Mouse (Mus musculus) midbrain, embryonic 10.5 days (tissue): ENCODE results near the gene 1700025C18Rik. TPM values are rescaled to one million over a fixed set of nuclear protein-coding genes. Genes with fewer than 3 reads are reported as not detected.

Experiments
- DNase-seq: peaks from one replicate; pipeline ENCODE4 v3.0.0-alpha.2; 2017; ENCODE audit warnings: low spot score
- H3K27ac ChIP-seq: fragments of 300-500 bp; sonication (generic); replicated peaks from 2 replicates; pipeline ENCODE4 v1.5.1; 2016; ENCODE audit warnings: mild to moderate bottlenecking
- H3K27me3 ChIP-seq: fragments of 300-500 bp; sonication (generic); 2 replicates; pipeline ENCODE4 v1.6.1; 2016; ENCODE audit warnings: low read depth, mild to moderate bottlenecking; ENCODE audit not compliant: poor library complexity, severe bottlenecking
- H3K36me3 ChIP-seq: fragments of 300-500 bp; sonication (generic); 2 replicates; pipeline ENCODE4 v1.6.1; 2016; ENCODE audit warnings: mild to moderate bottlenecking, moderate library complexity
- H3K4me1 ChIP-seq: fragments of 300-500 bp; sonication (generic); 2 replicates; pipeline ENCODE4 v1.6.1; 2016
- H3K4me3 ChIP-seq: fragments of 300-500 bp; sonication (generic); 2 replicates; pipeline ENCODE4 v1.5.1; 2016; ENCODE audit warnings: mild to moderate bottlenecking, moderate library complexity
- H3K9me3 ChIP-seq: fragments of 300-500 bp; sonication (generic); replicated peaks from 2 replicates; pipeline ENCODE4 v1.6.1; 2016; ENCODE audit warnings: mild to moderate bottlenecking
- WGBS: fragments of 180-500 bp; shearing (Covaris S2); methylation state at CpG from one replicate; pipeline ENCODE4 v1.1.7; 2016; 5-methylcytosine and 5-hydroxymethylcytosine counted together
- polyA plus RNA-seq: library from polyadenylated mRNA; unstranded; fragments of >200 nt; fragmentation: Nextera tagmentation; extraction: Ambion mirVana; gene quantifications from 2 replicates; pipeline ENCODE4 v1.2.1, GENCODE M21; 2016

Gene 1700025C18Rik
- polyA plus RNA-seq, 1 experiment from 2014 or later = not detected

GRCm38 (mm10) chr2:165074937-165075336, 15.6 kb downstream of the 1700025C18Rik start:
- peak; percentile 84 for DNase-seq
- Histone ChIP-seq H3K27me3 (peaks cover 96% of the 10 kb centered on the region), H3K36me3 (no peaks in the 10 kb centered on the region), H3K9me3 (no peaks in the 10 kb centered on the region), H3K4me1 (peaks cover 50% of the 10 kb centered on the region), H3K27ac (no peak overlapping the region), H3K4me3 (no peak overlapping the region)
- 35% methylated on average over 2 of the region's 2 CpGs for WGBS

DNA sequence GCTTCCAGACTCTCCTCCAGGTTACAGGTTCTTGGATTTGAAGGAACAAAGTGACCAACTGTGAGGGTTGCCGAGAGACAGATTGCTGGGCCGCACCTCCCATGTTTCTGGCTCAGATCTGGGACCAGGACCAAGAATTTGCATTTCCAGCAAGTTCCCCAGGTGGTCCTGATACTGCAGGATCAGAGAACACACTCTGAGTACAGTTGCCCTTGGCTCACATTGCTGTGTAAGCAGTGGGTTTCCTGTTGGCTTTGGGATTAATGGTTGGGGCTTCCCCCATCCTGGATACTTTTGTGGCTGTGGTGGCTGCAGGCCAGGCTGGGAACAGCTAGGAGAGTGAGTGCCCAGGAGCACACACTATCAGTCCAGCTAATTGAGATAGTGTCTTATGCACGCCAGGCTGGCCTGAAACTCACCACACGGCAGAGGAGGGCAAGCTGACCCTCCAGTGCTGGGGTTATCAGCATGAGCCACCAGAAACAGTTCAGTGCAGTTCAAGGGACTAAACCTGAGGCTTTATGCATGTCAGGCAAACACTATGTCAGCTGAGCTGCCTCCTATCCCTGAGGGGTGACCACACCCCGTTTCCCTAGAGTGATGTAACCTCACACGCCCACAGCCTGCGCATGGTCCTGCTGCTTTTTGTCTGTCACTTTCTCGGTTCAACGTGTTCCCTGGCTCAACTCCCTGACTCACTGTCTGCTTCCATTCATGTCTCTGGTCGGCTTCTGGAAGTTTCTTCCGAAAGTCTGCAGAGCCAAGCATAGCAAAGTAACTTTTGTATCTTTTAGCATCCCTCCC, 16.3 kb downstream of the 1700025C18Rik start:
- DNase-seq = no peak
- WGBS = 57% methylated on average over 11 of the region's 11 CpGs

DNA sequence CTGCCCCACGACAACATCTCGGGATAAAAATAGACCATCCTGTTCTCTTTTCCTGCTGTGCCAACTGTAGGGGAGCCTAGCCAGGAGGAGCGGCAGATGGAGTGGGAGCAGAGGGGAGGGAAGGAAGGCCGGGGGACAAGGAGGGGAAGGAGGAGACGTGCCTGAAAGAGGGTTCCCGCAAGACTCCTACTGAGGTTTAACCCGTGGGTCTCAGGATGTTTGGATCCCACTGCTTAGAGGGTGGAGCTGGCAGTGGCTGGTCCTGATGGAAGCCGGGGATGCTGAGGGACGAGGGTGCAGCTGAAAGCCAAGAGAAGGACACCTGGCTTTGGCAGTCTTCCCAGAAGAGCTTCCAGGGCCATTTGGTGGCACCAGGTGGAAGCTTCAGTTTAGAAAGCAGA, 17.2 kb downstream of the 1700025C18Rik start:
- H3K4me1 ChIP-seq = peaks cover 41% of the 10 kb centered on the region
- no peak for DNase-seq
- H3K9me3 ChIP-seq = no peaks in the 10 kb centered on the region
- H3K36me3 ChIP-seq = no peaks in the 10 kb centered on the region
- no peak overlapping the region for H3K4me3 ChIP-seq
- H3K27ac ChIP-seq = no peak overlapping the region
- H3K27me3 ChIP-seq = peaks cover 87% of the 10 kb centered on the region
- 36% methylated on average over 9 of the region's 9 CpGs for WGBS

More for the DNA sequence above, 16.3 kb downstream of the 1700025C18Rik start:
- Histone ChIP-seq H3K4me3 (no peak overlapping the region), H3K9me3 (no peaks in the 10 kb centered on the region), H3K36me3 (no peaks in the 10 kb centered on the region), H3K27ac (no peak overlapping the region), H3K27me3 (peaks cover 96% of the 10 kb centered on the region), H3K4me1 (peaks cover 50% of the 10 kb centered on the region)

- Histone ChIP-seq H3K9me3 (no peaks in the 10 kb centered on the region), H3K4me1 (peaks cover 14% of the 10 kb centered on the region), H3K27ac (no peak overlapping the region; the same call in 1 of the 2 replicates), H3K27me3 (peaks cover 56% of the 10 kb centered on the region), H3K36me3 (no peaks in the 10 kb centered on the region), H3K4me3 (peak overlapping the region; percentile 38)
- peak; percentile 76 for DNase-seq
- WGBS = 18% methylated on average over 23 of the region's 23 CpGs
Measured at GRCm38 (mm10) chr2:165070096-165070816, 20.3 kb downstream of the 1700025C18Rik start.

- H3K4me1 ChIP-seq = peaks cover 17% of the 10 kb centered on the region
- no peak overlapping the region for H3K27ac ChIP-seq
- no peaks in the 10 kb centered on the region for H3K36me3 ChIP-seq
- no peak overlapping the region for H3K4me3 ChIP-seq
- peaks cover 42% of the 10 kb centered on the region for H3K27me3 ChIP-seq
- DNase-seq = no peak
- no peaks in the 10 kb centered on the region for H3K9me3 ChIP-seq
- 77% methylated on average over 2 of the region's 2 CpGs for WGBS
Measured at GRCm38 (mm10) chr2:165068806-165069205, 21.7 kb downstream of the 1700025C18Rik start.

GRCm38 (mm10) chr2:165064489-165064888, 26.1 kb downstream of the 1700025C18Rik start:
- H3K4me1 ChIP-seq = peaks cover 3% of the 10 kb centered on the region
- no peak for DNase-seq
- no peaks in the 10 kb centered on the region for H3K9me3 ChIP-seq
- H3K27ac ChIP-seq = no peak overlapping the region
- peaks cover 2% of the 10 kb centered on the region; the same call in 1 of the 2 replicates for H3K27me3 ChIP-seq
- no peak overlapping the region for H3K4me3 ChIP-seq
- WGBS = 71% methylated on average over 7 of the region's 7 CpGs
- no peaks in the 10 kb centered on the region for H3K36me3 ChIP-seq

GRCm38 (mm10) chr2:165061638-165062433, 28.7 kb downstream of the 1700025C18Rik start:
- WGBS = 87% methylated on average over 16 of the region's 16 CpGs
- H3K36me3 ChIP-seq = no peaks in the 10 kb centered on the region
- no peak for DNase-seq
- H3K4me3 ChIP-seq = no peak overlapping the region
- peaks cover 14% of the 10 kb centered on the region for H3K4me1 ChIP-seq
- H3K27me3 ChIP-seq = peaks cover 12% of the 10 kb centered on the region
- H3K27ac ChIP-seq = no peak overlapping the region
- no peaks in the 10 kb centered on the region for H3K9me3 ChIP-seq

GRCm38 (mm10) chr2:165059961-165060360, 30.6 kb downstream of the 1700025C18Rik start:
- Histone ChIP-seq H3K9me3 (no peaks in the 10 kb centered on the region), H3K36me3 (no peaks in the 10 kb centered on the region), H3K27ac (no peak overlapping the region), H3K4me3 (no peak overlapping the region), H3K27me3 (peaks cover 22% of the 10 kb centered on the region), H3K4me1 (peaks cover 31% of the 10 kb centered on the region)
- 91% methylated on average over 4 of the region's 4 CpGs for WGBS
- DNase-seq = no peak

DNA sequence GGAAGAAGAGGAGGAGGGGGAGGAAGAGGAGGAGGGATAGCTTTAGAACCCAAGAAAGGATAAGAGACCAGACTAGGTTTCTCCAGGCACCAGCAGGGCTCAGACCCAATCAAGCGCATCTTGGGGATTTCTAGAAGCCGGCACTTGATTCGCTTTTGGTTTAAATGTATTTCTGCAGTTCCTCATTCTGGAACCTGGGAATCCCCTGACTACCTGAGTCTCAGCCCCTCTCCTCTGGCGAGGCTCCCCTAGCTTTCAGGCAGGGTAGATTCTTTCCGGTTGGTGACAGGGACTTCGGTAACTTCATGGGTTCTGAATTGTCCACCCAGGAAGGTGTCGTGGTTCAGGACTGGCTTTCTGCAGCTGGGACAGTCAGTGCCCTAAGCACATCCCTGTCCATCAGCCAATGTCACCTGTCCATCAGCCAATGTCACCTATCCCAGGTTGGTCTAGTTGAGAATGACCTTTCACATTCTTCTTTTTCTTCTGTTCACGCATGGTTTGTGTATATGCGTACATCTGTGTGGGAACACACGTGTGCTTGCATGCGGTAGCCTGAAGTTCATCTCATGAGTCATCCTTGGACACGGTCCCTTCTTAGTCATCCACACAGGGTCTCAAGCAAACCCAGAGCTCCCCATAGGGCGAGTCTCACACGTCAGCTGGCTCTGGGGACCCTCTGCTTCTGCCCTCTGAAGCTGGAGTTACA, 34.0 kb downstream of the 1700025C18Rik start:
- H3K4me1 ChIP-seq = peaks cover 37% of the 10 kb centered on the region
- DNase-seq = no peak
- H3K27me3 ChIP-seq = peaks cover 30% of the 10 kb centered on the region
- no peaks in the 10 kb centered on the region for H3K9me3 ChIP-seq
- H3K36me3 ChIP-seq = no peaks in the 10 kb centered on the region
- peak overlapping the region; percentile 51; the same call in 1 of the 2 replicates for H3K4me3 ChIP-seq
- 80% methylated on average over 14 of the region's 14 CpGs for WGBS
- H3K27ac ChIP-seq = no peak overlapping the region

DNA sequence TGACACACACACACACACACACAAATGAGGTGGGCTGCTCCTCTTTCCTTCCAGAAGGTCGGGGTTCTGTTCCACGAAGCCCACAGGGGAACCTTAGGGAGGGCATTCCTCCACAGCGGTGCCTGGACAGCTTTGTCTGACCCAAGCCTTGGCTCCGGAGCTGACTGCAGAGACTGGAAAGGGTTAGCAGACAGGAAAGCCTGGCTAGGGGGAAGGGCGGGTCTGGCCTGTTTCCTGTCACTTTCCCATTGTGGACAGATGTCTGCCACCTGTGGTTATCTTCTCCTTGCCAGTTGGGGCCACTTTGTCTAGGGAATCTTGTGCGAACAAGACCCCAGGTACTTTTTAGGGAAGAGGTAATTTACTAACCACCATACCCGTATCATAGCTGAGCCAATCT, 34.6 kb downstream of the 1700025C18Rik start:
- WGBS = 7% methylated on average over 7 of the region's 7 CpGs
- no peaks in the 10 kb centered on the region for H3K9me3 ChIP-seq
- no peaks in the 10 kb centered on the region for H3K36me3 ChIP-seq
- peaks cover 43% of the 10 kb centered on the region for H3K4me1 ChIP-seq
- peak overlapping the region; percentile 76; the same call in 1 of the 2 replicates for H3K27ac ChIP-seq
- no peak for DNase-seq
- peaks cover 35% of the 10 kb centered on the region for H3K27me3 ChIP-seq
- H3K4me3 ChIP-seq = peak overlapping the region; percentile 51

DNA sequence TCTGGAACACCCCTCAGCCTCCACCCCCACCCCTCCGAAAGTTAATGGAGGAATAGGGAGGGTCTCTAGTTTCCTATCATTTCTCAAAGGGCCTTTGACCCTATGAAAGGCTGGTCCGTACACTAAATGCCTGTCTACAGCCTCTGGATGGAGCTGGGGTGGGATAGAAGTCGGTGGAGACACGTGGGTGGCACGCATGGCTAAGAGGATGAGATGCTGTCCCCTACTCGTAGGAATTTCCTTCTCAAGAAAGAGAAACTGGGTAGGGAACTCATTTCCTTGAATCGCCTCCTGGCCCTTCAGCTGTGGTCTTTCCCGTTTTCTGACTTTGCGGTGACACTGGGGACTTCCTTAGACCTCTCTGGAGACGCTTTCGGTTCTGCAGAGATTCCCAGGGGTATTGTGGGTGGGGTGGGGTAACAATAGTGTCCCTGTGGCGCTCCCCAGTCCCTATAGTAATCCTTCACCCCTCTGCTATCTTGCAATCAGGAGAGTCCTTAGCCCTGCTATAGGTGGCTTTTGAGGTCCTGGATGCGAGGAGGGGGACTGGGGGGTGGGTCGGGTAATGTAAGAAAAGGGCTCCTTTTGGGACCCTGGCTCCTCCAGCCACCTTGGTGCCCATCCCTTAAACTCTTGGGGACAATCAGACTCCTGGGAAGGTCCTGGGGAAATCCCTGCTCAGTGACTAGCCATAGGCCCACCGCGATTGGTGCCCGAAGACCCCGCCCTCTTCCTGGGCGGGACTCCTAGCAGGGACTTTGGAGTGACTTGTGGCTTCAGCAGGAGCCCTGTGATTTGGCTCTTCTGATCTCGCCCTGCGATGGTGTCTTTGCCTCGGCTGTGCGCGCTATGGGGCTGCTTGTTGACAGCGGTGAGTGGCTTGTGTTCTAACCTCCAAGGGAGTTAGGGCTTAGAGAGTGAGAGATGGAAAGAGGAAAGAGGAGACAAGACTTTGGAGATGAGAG, 35.4 kb downstream of the 1700025C18Rik start, which contains the start of gene Cd40:
Cd40 (plus strand) TSS at position 740 of the 965 bp plus-strand sequence.
- Histone ChIP-seq H3K4me3 (peak within 1 kb of the TSS; percentile 51), H3K27me3 (peaks cover 36% of the 10 kb centered on the region), H3K27ac (peak within 1 kb of the TSS; percentile 76), H3K36me3 (no peaks in the 10 kb centered on the region), H3K9me3 (no peaks in the 10 kb centered on the region), H3K4me1 (peaks cover 45% of the 10 kb centered on the region)
- DNase-seq = peak; percentile 81
- 12% methylated on average over 25 of the region's 25 CpGs for WGBS
